Comparison of ENCODE assay signal across 14 mouse cellular contexts in genomic region chr6:5291450-5291849, GRCm38 (mm10). TPM values are rescaled to one million over a fixed set of nuclear protein-coding genes. Genes with fewer than 3 reads are reported as not detected.
DNase-seq lines count a peak whose midpoint lies in the region; ATAC-seq and TF ChIP-seq lines count a peak whose summit lies in the region.
"Had no signal": no experiment of that assay in that cellular context is flagged by ENCODE, and none has a peak within 500 bp of the region (broad histone marks: within the 10 kb centered on the region; RNA-seq: fewer than 3 reads in every experiment).

No protein-coding gene starts in this region.

- no peak overlapping the region for H3K4me3 ChIP-seq in kidney, adult 2 months (ENCODE audit: insufficient read depth, low read depth, low read length)
- no peak overlapping the region for H3K4me3 ChIP-seq in forebrain, postnatal 0 days (ENCODE audit: low read depth, low read length)
- H3K4me3 ChIP-seq in hindbrain, postnatal 0 days (ENCODE audit: low read length) = no peak overlapping the region
- H3K4me3 ChIP-seq: hindbrain, embryonic 15.5 days; midbrain, embryonic 13.5 days had no signal

- no peak for TF ChIP-seq CTCF in kidney, adult 2 months (conservative IDR thresholded peaks at IDR 0.05; ENCODE audit: insufficient read depth, insufficient read length, low read depth, low read length)
- TF ChIP-seq CTCF in forebrain, postnatal 0 days (IDR thresholded peaks at IDR 0.05; ENCODE audit: low read depth) = no peak
- no peak for TF ChIP-seq CTCF in hindbrain, postnatal 0 days (IDR thresholded peaks at IDR 0.05; ENCODE audit: low read depth)

- H3K27me3 ChIP-seq in kidney, adult 2 months (replicated peaks; ENCODE audit: control insufficient read depth, insufficient read depth, low read length) = no peaks in the 10 kb centered on the region
- H3K27me3 ChIP-seq in forebrain, postnatal 0 days (ENCODE audit: insufficient read depth, low read length) = no peaks in the 10 kb centered on the region
- H3K27me3 ChIP-seq in hindbrain, postnatal 0 days (ENCODE audit: insufficient read depth, low read length) = no peaks in the 10 kb centered on the region
- H3K27me3 ChIP-seq: hindbrain, embryonic 15.5 days; midbrain, embryonic 13.5 days; Patski had no signal

- H3K9me3 ChIP-seq in forebrain, postnatal 0 days (ENCODE audit: low read length) = no peaks in the 10 kb centered on the region
- no peaks in the 10 kb centered on the region for H3K9me3 ChIP-seq in hindbrain, postnatal 0 days (ENCODE audit: low read length)
- H3K9me3 ChIP-seq: hindbrain, embryonic 15.5 days; midbrain, embryonic 13.5 days had no signal

- peak; percentile 74 for ATAC-seq in megakaryocyte progenitor cell, adult 5-6 weeks (replicated peaks; ENCODE audit: poor library complexity)
- ATAC-seq in forebrain, postnatal 0 days = no peak
- ATAC-seq in cerebellum, adult (ENCODE audit: insufficient number of reproducible peaks, low FRiP score, low TSS enrichment) = no peak
- ATAC-seq in hindbrain, postnatal 0 days = no peak
- ATAC-seq: forebrain, embryonic 16.5 days; midbrain, embryonic 13.5 days; Patski had no signal

- H3K36me3 ChIP-seq in kidney, adult 2 months (ENCODE audit: control insufficient read depth, insufficient read depth, low read length) = no peaks in the 10 kb centered on the region
- H3K36me3 ChIP-seq in forebrain, postnatal 0 days (ENCODE audit: insufficient read depth) = no peaks in the 10 kb centered on the region
- H3K36me3 ChIP-seq in hindbrain, postnatal 0 days (ENCODE audit: insufficient read depth, low read length) = no peaks in the 10 kb centered on the region
- H3K36me3 ChIP-seq: hindbrain, embryonic 15.5 days; midbrain, embryonic 13.5 days had no signal

- H3K4me2 ChIP-seq in forebrain, postnatal 0 days (ENCODE audit: low read depth) = no peak overlapping the region
- H3K4me2 ChIP-seq in hindbrain, postnatal 0 days (ENCODE audit: low read depth, low read length) = no peak overlapping the region
- H3K4me2 ChIP-seq: hindbrain, embryonic 15.5 days; midbrain, embryonic 13.5 days had no signal

- TF ChIP-seq POLR2A in kidney, adult 2 months (IDR thresholded peaks at IDR 0.05; ENCODE audit: low read depth, low read length) = no peak

- H3K4me1 ChIP-seq in kidney, adult 2 months (ENCODE audit: control insufficient read depth, insufficient read depth, low read length) = no peaks in the 10 kb centered on the region
- no peaks in the 10 kb centered on the region for H3K4me1 ChIP-seq in forebrain, postnatal 0 days (ENCODE audit: insufficient read depth)
- no peaks in the 10 kb centered on the region for H3K4me1 ChIP-seq in hindbrain, postnatal 0 days (ENCODE audit: insufficient read depth, low read length)
- H3K4me1 ChIP-seq: hindbrain, embryonic 15.5 days; midbrain, embryonic 13.5 days had no signal

- no peak overlapping the region for H3K9ac ChIP-seq in forebrain, postnatal 0 days
- no peak overlapping the region for H3K9ac ChIP-seq in hindbrain, postnatal 0 days (replicated peaks; ENCODE audit: low read length)
- H3K9ac ChIP-seq: hindbrain, embryonic 15.5 days; midbrain, embryonic 13.5 days had no signal

- no peak overlapping the region for H3K27ac ChIP-seq in kidney, adult 2 months (ENCODE audit: insufficient read depth, low read depth, low read length)
- H3K27ac ChIP-seq in forebrain, postnatal 0 days (ENCODE audit: low read depth, low read length) = no peak overlapping the region
- H3K27ac ChIP-seq in hindbrain, postnatal 0 days = no peak overlapping the region
- H3K27ac ChIP-seq: hindbrain, embryonic 15.5 days; midbrain, embryonic 13.5 days had no signal

- WGBS in kidney, adult 2 months = 73% methylated on average over 4 of the region's 4 CpGs
- 68% methylated on average over 4 of the region's 4 CpGs for WGBS in forebrain, postnatal 0 days
- 71% methylated on average over 4 of the region's 4 CpGs for WGBS in hindbrain, postnatal 0 days

- DNase-seq in kidney, adult 2 months = peak; percentile 30
- DNase-seq in kidney, adult 18-20 months = no peak
- peak; percentile 77 for DNase-seq in c-Kit-positive CD71-positive TER-119-negative erythroid progenitor cells, embryonic 14.5 days (ENCODE audit: low read depth)
- DNase-seq in kidney, adult 8-10 months = peak; percentile 8 to 12
- no peak for DNase-seq in forebrain, postnatal 0 days
- DNase-seq in hindbrain, postnatal 0 days (ENCODE audit: low spot score) = no peak
- DNase-seq: retina, postnatal 1 day; thymus, adult 2 months had no signal

RNA-seq across cellular contexts. Expression of gene Pon2, which starts 6.8 kb away (rescaled TPM):
- polyA plus RNA-seq in kidney, adult 2 months (2012; rRNA removed) = 14.1 and 16.3 TPM in 2 replicates
- total RNA-seq in megakaryocyte progenitor cell, adult 5-6 weeks (2015) = 48.4 and 53.3 TPM in 2 replicates
- total RNA-seq in megakaryocyte progenitor cell, adult 5-6 weeks (2017) = 23.4 and 29.6 TPM in 2 replicates
- 14.7 and 16.8 TPM in 2 replicates for total RNA-seq in forebrain, postnatal 0 days (2014; rRNA removed)
- polyA plus RNA-seq in forebrain, postnatal 0 days (2015; fragmentation: Nextera tagmentation; extraction: Ambion mirVana) = 12.8 and 29.1 TPM in 2 replicates
- total RNA-seq in hindbrain, postnatal 0 days (2014; rRNA removed) = 17.9 TPM in 2 replicates
- polyA plus RNA-seq in hindbrain, postnatal 0 days (2015; fragmentation: Nextera tagmentation; extraction: Ambion mirVana) = 50.4 and 56.2 TPM in 2 replicates

RNA-seq across cellular contexts. Expression of gene Pon3, which starts 35.4 kb away (rescaled TPM):
- 8.7 and 11.4 TPM in 2 replicates for polyA plus RNA-seq in kidney, adult 2 months (2012; rRNA removed)
- 18.9 and 25.0 TPM in 2 replicates for total RNA-seq in megakaryocyte progenitor cell, adult 5-6 weeks (2015)
- total RNA-seq in megakaryocyte progenitor cell, adult 5-6 weeks (2017) = 16.6 and 18.8 TPM in 2 replicates
- total RNA-seq in forebrain, postnatal 0 days (2014; rRNA removed) = 1.5 and 3.9 TPM in 2 replicates
- 3.0 and 4.7 TPM in 2 replicates for polyA plus RNA-seq in forebrain, postnatal 0 days (2015; fragmentation: Nextera tagmentation; extraction: Ambion mirVana)
- 4.1 and 5.2 TPM in 2 replicates for total RNA-seq in hindbrain, postnatal 0 days (2014; rRNA removed)
- 5.8 and 6.2 TPM in 2 replicates for polyA plus RNA-seq in hindbrain, postnatal 0 days (2015; fragmentation: Nextera tagmentation; extraction: Ambion mirVana)

Comparison
In these comparisons a context has a peak if more than half of its experiments do, and no peak if none do; other contexts are left out.
1. DNase-seq: peak in kidney, adult 2 months (single experiment), c-Kit-positive CD71-positive TER-119-negative erythroid progenitor cells, embryonic 14.5 days (single experiment) and kidney, adult 8-10 months (2 of 2); none in kidney, adult 18-20 months (single experiment), forebrain, postnatal 0 days (single experiment) and hindbrain, postnatal 0 days (single experiment).